Mouse (Mus musculus) liver, embryonic 14.5 days (tissue): Measurements from ENCODE around the gene Slc25a43. TPM values are rescaled to one million over a fixed set of nuclear protein-coding genes. Genes with fewer than 3 reads are reported as not detected.

Source experiments
- ATAC-seq: fragments of 200-750 bp; cut with Nextera tagmentation; 2 replicates; pipeline ENCODE4 v1.8.0; 2017; ENCODE audit warnings: moderate number of reproducible peaks, mild to moderate bottlenecking, moderate library complexity; ENCODE audit not compliant: insufficient read depth
- DNase-seq, 3 experiments: peaks; one replicate each; pipeline ENCODE4 v3.0.0-alpha.2; 2012 to 2013; ENCODE audit warnings: low read depth in 3 of 3, low spot score in 3 of 3
- H3K27ac ChIP-seq: fragments of 300-500 bp; sonication (generic); 2 replicates; pipeline ENCODE4 v1.5.1; 2014; ENCODE audit warnings: moderate library complexity, mild to moderate bottlenecking, control low read depth, inconsistent platforms
- H3K27me3 ChIP-seq: fragments of 300-500 bp; sonication (generic); 2 replicates; pipeline ENCODE4 v1.6.1; 2014; ENCODE audit warnings: mild to moderate bottlenecking, low read length, moderate library complexity; ENCODE audit not compliant: control insufficient read depth, insufficient read depth
- H3K36me3 ChIP-seq: fragments of 300-500 bp; sonication (generic); replicated peaks from 2 replicates; pipeline ENCODE4 v1.6.1; 2014; ENCODE audit warnings: low read depth; ENCODE audit not compliant: control insufficient read depth, insufficient read depth
- H3K4me1 ChIP-seq, 2 experiments: fragments of 200-500 bp in 1 of 2; fragments of 300-500 bp in 1 of 2; sonication (generic) in 1 of 2; replicated peaks; 2 replicates each; pipeline ENCODE4 v1.6.1; 2012 to 2014; ENCODE audit warnings: antibody characterized with exemption in 1 of 2, inconsistent platforms in 1 of 2, low read length in 1 of 2; ENCODE audit not compliant: control insufficient read depth in 2 of 2, insufficient read depth in 2 of 2
- H3K4me2 ChIP-seq: fragments of 300-500 bp; sonication (generic); 2 replicates; pipeline ENCODE4 v1.6.1; 2014; ENCODE audit warnings: low read depth, mild to moderate bottlenecking, control low read depth, moderate library complexity
- H3K4me3 ChIP-seq, 2 experiments: fragments of 200-500 bp in 1 of 2; fragments of 300-500 bp in 1 of 2; sonication (generic) in 1 of 2; 2 replicates each; pipeline ENCODE4 v1.5.1; 2012 to 2014; ENCODE audit warnings: low read depth in 2 of 2, low read length in 2 of 2, mild to moderate bottlenecking in 2 of 2, control low read depth in 1 of 2, inconsistent platforms in 1 of 2, moderate library complexity in 1 of 2; ENCODE audit not compliant: insufficient read depth in 1 of 2
- H3K9ac ChIP-seq: fragments of 300-500 bp; sonication (generic); replicated peaks from 2 replicates; pipeline ENCODE4 v1.6.1; 2014; ENCODE audit warnings: mild to moderate bottlenecking, control low read depth, moderate library complexity
- H3K9me3 ChIP-seq: fragments of 300-500 bp; sonication (generic); 2 replicates; pipeline ENCODE4 v1.6.1; 2016; ENCODE audit warnings: low read length, mixed read lengths; ENCODE audit not compliant: control insufficient read depth
- CTCF ChIP-seq: IDR thresholded peaks from 2 replicates; pipeline ENCODE4 v1.5.1; 2016; ENCODE audit warnings: antibody characterized with exemption, low read depth, control low read depth
- EP300 ChIP-seq: IDR thresholded peaks from 2 replicates; pipeline ENCODE4 v1.6.1; 2016; ENCODE audit warnings: antibody characterized with exemption, low read depth
- WGBS: fragments of 180-500 bp; shearing (Covaris S2); extraction: QIAGEN DNeasy Blood & Tissue Kit; methylation state at CpG from one replicate; pipeline ENCODE4 v1.1.7; 2014; ENCODE audit not compliant: insufficient replicate concordance; 5-methylcytosine and 5-hydroxymethylcytosine counted together
- polyA plus RNA-seq, 2 experiments: library from polyadenylated mRNA; depleted of rRNA in 1 of 2; stranded (reverse) in 1 of 2; unstranded in 1 of 2; fragments of >200 nt; fragmentation: Nextera tagmentation in 1 of 2; extraction: Ambion mirVana in 1 of 2; gene quantifications; 2 replicates each; pipeline versions ENCODE4 v1.2.1 to v1.2.3; 2012 to 2014

The Slc25a43 gene
- polyA plus RNA-seq, 2 experiments: 0.49 to 0.81 TPM

GRCm38 (mm10) chrX:36745333-36745732, 1.9 kb downstream of the Slc25a43 start:
- H3K9ac ChIP-seq: no peak overlapping the region
- no peaks in the 10 kb centered on the region for H3K9me3 ChIP-seq
- peaks cover 0 to 9% of the 10 kb centered on the region in 2 experiments; a peak in 2 of 4 replicates for H3K4me1 ChIP-seq
- no peak overlapping the region for H3K4me3 ChIP-seq
- H3K27me3 ChIP-seq: no peaks in the 10 kb centered on the region
- no peak for ATAC-seq
- TF ChIP-seq CTCF: no peak
- TF ChIP-seq EP300: no peak
- H3K36me3 ChIP-seq: no peaks in the 10 kb centered on the region
- no peak overlapping the region for H3K27ac ChIP-seq
- 67% methylated on average over 7 of the region's 7 CpGs for WGBS
- DNase-seq: no peak
- no peak overlapping the region for H3K4me2 ChIP-seq

GRCm38 (mm10) chrX:36746789-36747188, 3.3 kb downstream of the Slc25a43 start:
- Histone ChIP-seq H3K27ac (no peak overlapping the region), H3K4me1 (peaks cover 0 to 2% of the 10 kb centered on the region in 2 experiments; a peak in 1 of 4 replicates), H3K4me2 (no peak overlapping the region), H3K9me3 (no peaks in the 10 kb centered on the region), H3K9ac (no peak overlapping the region), H3K27me3 (no peaks in the 10 kb centered on the region), H3K4me3 (no peak overlapping the region), H3K36me3 (no peaks in the 10 kb centered on the region)
- TF ChIP-seq EP300 (no peak), CTCF (no peak)
- 77% methylated on average over 8 of the region's 8 CpGs for WGBS
- ATAC-seq (no peak), DNase-seq (no peak)

GRCm38 (mm10) chrX:36748573-36748972, 5.1 kb downstream of the Slc25a43 start:
- no peak for DNase-seq
- no peaks in the 10 kb centered on the region for H3K4me1 ChIP-seq
- 83% methylated on average over 3 of the region's 3 CpGs for WGBS

DNA sequence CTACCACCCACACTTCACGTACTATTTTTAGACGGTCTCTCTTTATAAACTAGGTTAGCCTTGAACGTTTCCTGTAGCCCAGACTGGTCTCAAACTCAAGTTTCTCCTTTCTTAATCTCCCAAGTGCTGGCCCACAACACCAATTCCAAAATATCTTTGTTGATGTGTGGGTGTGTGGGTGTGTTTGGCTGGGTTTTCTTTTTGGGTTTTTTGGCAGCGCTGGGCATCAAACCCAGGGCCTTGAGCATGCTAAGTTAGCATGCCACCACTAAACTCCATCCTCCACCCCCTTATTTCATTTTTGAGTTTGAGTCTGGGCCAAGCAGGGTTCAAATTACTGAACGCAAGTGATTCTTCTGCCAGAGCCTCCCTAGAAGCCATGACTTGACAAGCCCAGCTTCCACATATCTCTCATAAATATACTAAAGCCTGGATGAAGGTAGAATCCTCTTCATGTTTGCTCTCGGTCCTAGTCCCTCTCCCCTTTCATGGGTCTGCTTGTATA, 5.9 kb downstream of the Slc25a43 start:
- no peak for ATAC-seq
- Histone ChIP-seq H3K27me3 (no peaks in the 10 kb centered on the region), H3K4me3 (no peak overlapping the region), H3K36me3 (no peaks in the 10 kb centered on the region), H3K4me2 (no peak overlapping the region), H3K27ac (no peak overlapping the region), H3K9ac (no peak overlapping the region), H3K9me3 (no peaks in the 10 kb centered on the region), H3K4me1 (no peaks in the 10 kb centered on the region)
- 62% methylated on average over 6 of the region's 6 CpGs for WGBS
- no peak for DNase-seq
- TF ChIP-seq CTCF (no peak), EP300 (no peak)

More at GRCm38 (mm10) chrX:36748573-36748972, 5.1 kb downstream of the Slc25a43 start:
- Histone ChIP-seq H3K4me3 (no peak overlapping the region), H3K4me2 (no peak overlapping the region), H3K9me3 (no peaks in the 10 kb centered on the region), H3K9ac (no peak overlapping the region), H3K27ac (no peak overlapping the region), H3K27me3 (no peaks in the 10 kb centered on the region), H3K36me3 (no peaks in the 10 kb centered on the region)
- ATAC-seq: no peak
- TF ChIP-seq CTCF (no peak), EP300 (no peak)

DNA sequence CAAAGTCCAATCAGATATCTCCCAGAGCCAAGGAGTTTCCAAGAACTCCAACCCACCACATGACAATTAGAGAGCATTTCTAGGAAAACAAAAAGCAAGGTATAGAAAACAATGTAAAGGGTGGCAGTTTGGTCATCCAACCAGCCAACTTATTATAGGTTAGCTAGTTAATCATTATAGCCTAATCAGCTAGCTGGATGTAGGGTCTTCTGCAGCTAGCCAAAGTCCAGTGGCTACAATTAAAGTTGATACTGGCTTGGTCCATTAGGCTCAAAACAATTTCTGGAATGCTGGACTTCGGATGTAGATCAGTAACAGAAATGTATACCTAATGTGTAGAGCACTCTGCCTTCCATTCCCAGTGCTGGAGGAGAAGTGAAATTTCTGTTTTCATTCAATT, 7.1 kb downstream of the Slc25a43 start:
- Histone ChIP-seq H3K27ac (no peak overlapping the region), H3K9ac (no peak overlapping the region), H3K27me3 (no peaks in the 10 kb centered on the region), H3K9me3 (no peaks in the 10 kb centered on the region), H3K4me3 (no peak overlapping the region), H3K36me3 (no peaks in the 10 kb centered on the region), H3K4me2 (no peak overlapping the region), H3K4me1 (no peaks in the 10 kb centered on the region)
- no peak for ATAC-seq
- DNase-seq: no peak
- TF ChIP-seq EP300: no peak
- no peak for TF ChIP-seq CTCF
- WGBS: 55% methylated on average over 1 of the region's 1 CpGs
